Comparison of ENCODE assay signal across 9 mouse cellular contexts in genomic region chr1:23324226-23324625, GRCm38 (mm10).
DNase-seq lines count a peak whose midpoint lies in the region; ATAC-seq and TF ChIP-seq lines count a peak whose summit lies in the region.
"Had no signal": no experiment of that assay in that cellular context is flagged by ENCODE, and none has a peak within 500 bp of the region (broad histone marks: within the 10 kb centered on the region; RNA-seq: fewer than 3 reads in every experiment).

No protein-coding gene starts in this region.

- WGBS in cerebellum, adult 2 months: 4% methylated on average over 5 of the region's 5 CpGs

- no peaks in the 10 kb centered on the region for H3K4me1 ChIP-seq in cerebellum, adult 2 months (ENCODE audit: control insufficient read depth, insufficient read depth, low read length)
- no peaks in the 10 kb centered on the region for H3K4me1 ChIP-seq in MEL (ENCODE audit: control insufficient read depth in 1 of 2, insufficient read depth in 2 of 2, low read length in 2 of 2)
- H3K4me1 ChIP-seq: neural tube, embryonic 12.5 days had no signal

- no peak for TF ChIP-seq POLR2A in cerebellum, adult 2 months (IDR thresholded peaks at IDR 0.05; ENCODE audit: borderline replicate concordance, insufficient read depth, low read length)
- TF ChIP-seq POLR2A in MEL (IDR thresholded peaks at IDR 0.05; ENCODE audit: control insufficient read depth in 1 of 2, insufficient read depth in 1 of 2, low read depth in 1 of 2, low read length in 2 of 2, poor library complexity in 1 of 2): no peak

- no peak for ATAC-seq in cerebellum, adult (ENCODE audit: insufficient number of reproducible peaks, low FRiP score, low TSS enrichment)

- DNase-seq in cerebellum, adult 2 months: peak in 1 of 2 experiments; percentile 42
- peak; percentile 29 for DNase-seq in kidney, postnatal 14 days
- no peak for DNase-seq in kidney, postnatal 4 days
- DNase-seq in MEL (ENCODE audit: low read depth, low spot score): peak; percentile 61
- DNase-seq in hindlimb bud, embryonic 11.5 days (ENCODE audit: extremely low spot score, low read depth, low spot score): peak; percentile 28
- DNase-seq in natural killer cell, adult 2 months (ENCODE audit: low spot score in 2 of 2): no peak
- no peak for DNase-seq in adrenal gland, postnatal 4 days (ENCODE audit: low spot score in 2 of 2)

- no peak overlapping the region for H3K9ac ChIP-seq in MEL (ENCODE audit: control insufficient read depth, low read depth, low read length, poor library complexity, severe bottlenecking)
- H3K9ac ChIP-seq: neural tube, embryonic 12.5 days had no signal

- H3K36me3 ChIP-seq in MEL (ENCODE audit: control insufficient read depth in 1 of 2, insufficient read depth in 2 of 2, low read length in 2 of 2): no peaks in the 10 kb centered on the region
- H3K36me3 ChIP-seq: neural tube, embryonic 12.5 days had no signal

- TF ChIP-seq RAD21 in MEL (IDR thresholded peaks at IDR 0.05; ENCODE audit: low read depth, low read length): peak; percentile 92

- no peak for TF ChIP-seq EP300 in MEL (IDR thresholded peaks at IDR 0.05; ENCODE audit: low read depth in 1 of 2, low read length in 2 of 2)

- H3K4me3 ChIP-seq in cerebellum, adult 2 months (replicated peaks; ENCODE audit: insufficient read depth, low read depth, low read length): no peak overlapping the region
- H3K4me3 ChIP-seq in MEL (ENCODE audit: control insufficient read depth in 1 of 2, insufficient read depth in 1 of 2, low read depth in 2 of 2, low read length in 2 of 2): no peak overlapping the region
- H3K4me3 ChIP-seq: neural tube, embryonic 12.5 days had no signal

- no peak overlapping the region for H3K27ac ChIP-seq in cerebellum, adult 2 months (ENCODE audit: insufficient read depth, low read length)
- H3K27ac ChIP-seq in MEL (ENCODE audit: control insufficient read depth, low read depth, low read length): no peak overlapping the region
- H3K27ac ChIP-seq: neural tube, embryonic 12.5 days had no signal

- no peaks in the 10 kb centered on the region for H3K27me3 ChIP-seq in cerebellum, adult 2 months (ENCODE audit: control insufficient read depth, insufficient read depth, low read length)
- H3K27me3 ChIP-seq in MEL (ENCODE audit: control insufficient read depth in 1 of 2, insufficient read depth in 2 of 2, low read length in 2 of 2): no peaks in the 10 kb centered on the region
- H3K27me3 ChIP-seq: neural tube, embryonic 12.5 days had no signal

- peak; percentile 26; the same call in 1 of the 2 replicates for TF ChIP-seq CTCF in cerebellum, adult 2 months (IDR thresholded peaks at IDR 0.05; ENCODE audit: borderline replicate concordance, insufficient read depth, low read depth, low read length)
- TF ChIP-seq CTCF in MEL (IDR thresholded peaks at IDR 0.05 in 2 of 3, conservative IDR thresholded peaks at IDR 0.05 in 1 of 3; ENCODE audit: control insufficient read depth in 1 of 3, insufficient read depth in 1 of 3, low read depth in 2 of 3, low read length in 3 of 3, poor library complexity in 1 of 3, severe bottlenecking in 1 of 3): peak in 2 of 3 experiments; percentile 44 to 74; a peak in 4 of 6 replicates

- H3K9me3 ChIP-seq in MEL (replicated peaks; ENCODE audit: insufficient read depth, low read length): no peaks in the 10 kb centered on the region
- H3K9me3 ChIP-seq: neural tube, embryonic 12.5 days had no signal

- no peaks in the 10 kb centered on the region for H3K79me2 ChIP-seq in MEL (ENCODE audit: control insufficient read depth, insufficient read depth, low read length, poor library complexity)

TF ChIP-seq in MEL, 35 proteins besides CTCF, POLR2A, EP300 and RAD21:
- TF ChIP-seq SMC3 (IDR thresholded peaks at IDR 0.05; ENCODE audit: low read depth, low read length): peak; percentile 92
- peak; percentile 93 for TF ChIP-seq ZC3H11A (IDR thresholded peaks at IDR 0.05; ENCODE audit: low read depth, low read length)
- no peak for TF ChIP-seq GABPA (IDR thresholded peaks at IDR 0.05; ENCODE audit: low read depth, low read length)
TF ChIP-seq in MEL: peak in this region for 2.

Comparison
In these comparisons a context has a peak if more than half of its experiments do, and no peak if none do; other contexts are left out.
1. DNase-seq: peak in kidney, postnatal 14 days (single experiment), MEL (single experiment) and hindlimb bud, embryonic 11.5 days (single experiment); none in kidney, postnatal 4 days (0 of 2), natural killer cell, adult 2 months (0 of 2) and adrenal gland, postnatal 4 days (0 of 2).